Mouse (Mus musculus) G1E (cell line): ENCODE measurements around the gene Ltbp4.

Source experiments
- CTCF ChIP-seq: IDR thresholded peaks from 2 replicates; pipeline ENCODE4 v1.5.1; 2012; ENCODE audit warnings: low read depth, low read length, inconsistent platforms, mixed read lengths
- GATA1 ChIP-seq: IDR thresholded peaks from 2 replicates; pipeline ENCODE4 v1.6.1; 2012; ENCODE audit warnings: borderline replicate concordance, low read length, inconsistent platforms, mixed read lengths
- GATA2 ChIP-seq: IDR thresholded peaks from 2 replicates; pipeline ENCODE4 v1.6.1; 2012; ENCODE audit warnings: low read depth, low read length, inconsistent platforms, borderline replicate concordance
- POLR2AphosphoS5 ChIP-seq: IDR thresholded peaks from 2 replicates; pipeline ENCODE4 v1.6.1; 2012; ENCODE audit warnings: low read depth, low read length, inconsistent platforms; ENCODE audit not compliant: insufficient replicate concordance
- TAL1 ChIP-seq: conservative IDR thresholded peaks from 2 replicates; pipeline ENCODE4 v1.6.1; 2012; ENCODE audit warnings: low read depth, low read length, inconsistent platforms, mixed read lengths

GRCm38 (mm10) chr7:27335011-27335720 lies 2.3 kb downstream of the Ltbp4 start:
- TF ChIP-seq CTCF (no peak), TAL1 (no peak), GATA1 (no peak), POLR2AphosphoS5 (no peak), GATA2 (no peak)
